ENCODE assay signal across 10 mouse cellular contexts in genomic region chr11:45533402-45534056, GRCm38 (mm10).
DNase-seq lines count a peak whose midpoint lies in the region; ATAC-seq and TF ChIP-seq lines count a peak whose summit lies in the region.
"Had no signal": no experiment of that assay in that cellular context is flagged by ENCODE, and none has a peak within 500 bp of the region (broad histone marks: within the 10 kb centered on the region; RNA-seq: fewer than 3 reads in every experiment).

No protein-coding gene starts in this region.

- no peak for DNase-seq in kidney, adult 2 months
- peak; percentile 14 for DNase-seq in 416B (ENCODE audit: low read depth)
- DNase-seq in limb, embryonic 14.5 days (ENCODE audit: low spot score): peak; percentile 16
- no peak for DNase-seq in layer of hippocampus, postnatal 10 days (ENCODE audit: low spot score in 2 of 2)
- DNase-seq in right cerebral cortex, postnatal 25 days: no peak

- ATAC-seq in kidney, embryonic 14.5 days (ENCODE audit: low FRiP score, low TSS enrichment): no peak
- ATAC-seq in limb, embryonic 14.5 days (ENCODE audit: low FRiP score, low read depth): no peak
- ATAC-seq in intestine, embryonic 15.5 days: no peak

- no peak for TF ChIP-seq POLR2A in kidney, adult 2 months (IDR thresholded peaks at IDR 0.05; ENCODE audit: low read depth, low read length)
- TF ChIP-seq POLR2A in ES-Bruce4 (IDR thresholded peaks at IDR 0.05; ENCODE audit: insufficient read depth, low read length): no peak
- no peak for TF ChIP-seq POLR2A in limb, embryonic 14.5 days (IDR thresholded peaks at IDR 0.05; ENCODE audit: borderline replicate concordance, extremely low read depth, insufficient read depth, insufficient read length)

- H3K9ac ChIP-seq in kidney, embryonic 14.5 days (ENCODE audit: low read depth, low read length): no peak overlapping the region
- no peak overlapping the region for H3K9ac ChIP-seq in ES-Bruce4 (ENCODE audit: low read depth, poor library complexity, severe bottlenecking)
- no peak overlapping the region for H3K9ac ChIP-seq in limb, embryonic 14.5 days (ENCODE audit: low read depth, low read length, severe bottlenecking)
- H3K9ac ChIP-seq in intestine, embryonic 15.5 days: no peak overlapping the region
- H3K9ac ChIP-seq: heart, embryonic 12.5 days; limb, embryonic 12.5 days had no signal

- no peak for TF ChIP-seq EP300 in ES-Bruce4 (IDR thresholded peaks at IDR 0.05; ENCODE audit: insufficient read depth, low read depth, low read length)

- peak; percentile 34; the same call in 1 of the 2 replicates for TF ChIP-seq CTCF in kidney, adult 2 months (conservative IDR thresholded peaks at IDR 0.05; ENCODE audit: insufficient read depth, insufficient read length, low read depth, low read length)
- peak; percentile 74 for TF ChIP-seq CTCF in ES-Bruce4 (IDR thresholded peaks at IDR 0.05; ENCODE audit: low read depth, low read length)

- H3K27ac ChIP-seq in kidney, adult 2 months (ENCODE audit: insufficient read depth, low read depth, low read length): no peak overlapping the region
- H3K27ac ChIP-seq in kidney, embryonic 14.5 days (ENCODE audit: low read depth, low read length): no peak overlapping the region
- H3K27ac ChIP-seq in ES-Bruce4 (ENCODE audit: insufficient read depth, low read length): no peak overlapping the region
- H3K27ac ChIP-seq in limb, embryonic 14.5 days (replicated peaks; ENCODE audit: low read depth, low read length): no peak overlapping the region
- H3K27ac ChIP-seq in intestine, embryonic 15.5 days: no peak overlapping the region
- H3K27ac ChIP-seq: limb, embryonic 12.5 days had no signal

- no peaks in the 10 kb centered on the region for H3K27me3 ChIP-seq in kidney, adult 2 months (replicated peaks; ENCODE audit: control insufficient read depth, insufficient read depth, low read length)
- no peaks in the 10 kb centered on the region for H3K27me3 ChIP-seq in kidney, embryonic 14.5 days (ENCODE audit: control insufficient read depth, insufficient read depth, low read length)
- H3K27me3 ChIP-seq in ES-Bruce4 (ENCODE audit: control insufficient read depth, insufficient read depth, low read length, poor library complexity, severe bottlenecking): no peaks in the 10 kb centered on the region
- no peaks in the 10 kb centered on the region for H3K27me3 ChIP-seq in limb, embryonic 14.5 days (ENCODE audit: control insufficient read depth, insufficient read depth, low read length)
- H3K27me3 ChIP-seq in intestine, embryonic 15.5 days (replicated peaks): no peaks in the 10 kb centered on the region
- H3K27me3 ChIP-seq: heart, embryonic 12.5 days; limb, embryonic 12.5 days had no signal

- no peaks in the 10 kb centered on the region for H3K9me3 ChIP-seq in kidney, embryonic 14.5 days (ENCODE audit: control insufficient read depth, low read length)
- no peaks in the 10 kb centered on the region for H3K9me3 ChIP-seq in ES-Bruce4 (replicated peaks; ENCODE audit: control insufficient read depth, insufficient read depth, low read length, poor library complexity, severe bottlenecking)
- H3K9me3 ChIP-seq in limb, embryonic 14.5 days (ENCODE audit: control insufficient read depth, low read length): no peaks in the 10 kb centered on the region
- H3K9me3 ChIP-seq in intestine, embryonic 15.5 days: no peaks in the 10 kb centered on the region
- H3K9me3 ChIP-seq: heart, embryonic 12.5 days; limb, embryonic 12.5 days had no signal

- H3K4me2 ChIP-seq in kidney, embryonic 14.5 days (replicated peaks; ENCODE audit: low read depth, low read length): no peak overlapping the region
- no peak overlapping the region for H3K4me2 ChIP-seq in limb, embryonic 14.5 days (replicated peaks; ENCODE audit: low read depth, low read length, severe bottlenecking)
- H3K4me2 ChIP-seq in intestine, embryonic 15.5 days (replicated peaks): no peak overlapping the region
- H3K4me2 ChIP-seq: heart, embryonic 12.5 days; limb, embryonic 12.5 days had no signal

- H3K4me1 ChIP-seq in kidney, adult 2 months (ENCODE audit: control insufficient read depth, insufficient read depth, low read length): no peaks in the 10 kb centered on the region
- H3K4me1 ChIP-seq in kidney, embryonic 14.5 days (ENCODE audit: control insufficient read depth, insufficient read depth, low read length): peaks cover 9% of the 10 kb centered on the region
- no peaks in the 10 kb centered on the region for H3K4me1 ChIP-seq in ES-Bruce4 (ENCODE audit: control insufficient read depth, insufficient read depth, low read length)
- H3K4me1 ChIP-seq in limb, embryonic 14.5 days (ENCODE audit: control insufficient read depth, insufficient read depth, low read length): peaks cover 10% of the 10 kb centered on the region
- peaks cover 6% of the 10 kb centered on the region; the same call in 1 of the 2 replicates for H3K4me1 ChIP-seq in intestine, embryonic 15.5 days (replicated peaks)

- no peaks in the 10 kb centered on the region for H3K36me3 ChIP-seq in kidney, adult 2 months (ENCODE audit: control insufficient read depth, insufficient read depth, low read length)
- no peaks in the 10 kb centered on the region for H3K36me3 ChIP-seq in kidney, embryonic 14.5 days (ENCODE audit: control insufficient read depth, insufficient read depth, low read length)
- H3K36me3 ChIP-seq in ES-Bruce4 (ENCODE audit: control insufficient read depth, insufficient read depth, low read length, poor library complexity, severe bottlenecking): no peaks in the 10 kb centered on the region
- no peaks in the 10 kb centered on the region for H3K36me3 ChIP-seq in limb, embryonic 14.5 days (ENCODE audit: control insufficient read depth, insufficient read depth, low read length)
- no peaks in the 10 kb centered on the region for H3K36me3 ChIP-seq in intestine, embryonic 15.5 days
- H3K36me3 ChIP-seq: heart, embryonic 12.5 days; limb, embryonic 12.5 days had no signal

- H3K4me3 ChIP-seq in kidney, adult 2 months (ENCODE audit: insufficient read depth, low read depth, low read length): no peak overlapping the region
- no peak overlapping the region for H3K4me3 ChIP-seq in kidney, embryonic 14.5 days (ENCODE audit: low read length)
- no peak overlapping the region for H3K4me3 ChIP-seq in ES-Bruce4 (ENCODE audit: low read depth, low read length)
- H3K4me3 ChIP-seq in limb, embryonic 14.5 days (replicated peaks; ENCODE audit: low read length): no peak overlapping the region
- no peak overlapping the region for H3K4me3 ChIP-seq in intestine, embryonic 15.5 days (replicated peaks)
- H3K4me3 ChIP-seq: heart, embryonic 12.5 days; limb, embryonic 12.5 days had no signal

- WGBS in kidney, adult 2 months: 53% methylated on average over 7 of the region's 7 CpGs
- 44% methylated on average over 7 of the region's 7 CpGs for WGBS in kidney, embryonic 14.5 days
- 50% methylated on average over 7 of the region's 7 CpGs for WGBS in limb, embryonic 14.5 days
- WGBS in intestine, embryonic 15.5 days: 56% methylated on average over 7 of the region's 7 CpGs

Comparison
In these comparisons a context has a peak if more than half of its experiments do, and no peak if none do; other contexts are left out.
1. DNase-seq: peak in 416B (single experiment) and limb, embryonic 14.5 days (single experiment); none in kidney, adult 2 months (single experiment), layer of hippocampus, postnatal 10 days (0 of 2) and right cerebral cortex, postnatal 25 days (single experiment).